Mouse (Mus musculus): ENCODE data around the gene Gm20388.
"Not testable (repeated sequence)": the region's sequence is repeated elsewhere in the genome, so short reads cannot be mapped to it uniquely, and the experiment has no call there.

GRCm38 (mm10) chr8:124026265-124026664, 4115.6 kb downstream of the Gm20388 start:
- not testable (repeated sequence) for TF ChIP-seq CTCF (IDR thresholded peaks at IDR 0.05; ENCODE audit: borderline replicate concordance, extremely low read depth, insufficient read depth, insufficient read length); POLR2A (IDR thresholded peaks at IDR 0.05; ENCODE audit: borderline replicate concordance, extremely low read depth, insufficient read depth, insufficient read length, poor library complexity, severe bottlenecking)

All from brain, embryonic 14.5 days (tissue).